Mouse (Mus musculus) erythroblast, embryonic 14.5 days (primary cell): Measurements from ENCODE around the gene Chd2. TPM values are rescaled to one million over a fixed set of nuclear protein-coding genes. Genes with fewer than 3 reads are reported as not detected.

Experiments used
- H3K27me3 ChIP-seq: 2 replicates; pipeline ENCODE4 v1.6.1; 2012; ENCODE audit warnings: inconsistent platforms; ENCODE audit not compliant: control insufficient read depth
- H3K36me3 ChIP-seq: 2 replicates; pipeline ENCODE4 v1.6.1; 2012; ENCODE audit warnings: mild to moderate bottlenecking, inconsistent platforms; ENCODE audit not compliant: control insufficient read depth
- H3K4me1 ChIP-seq: 2 replicates; pipeline ENCODE4 v1.6.1; 2012; ENCODE audit warnings: inconsistent platforms; ENCODE audit not compliant: control insufficient read depth
- H3K4me3 ChIP-seq: replicated peaks from 2 replicates; pipeline ENCODE3; 2012; ENCODE audit warnings: moderate library complexity, mild to moderate bottlenecking, inconsistent platforms
- H3K9me3 ChIP-seq: 2 replicates; pipeline ENCODE4 v1.6.1; 2012; ENCODE audit warnings: low read length, inconsistent platforms, mixed read lengths; ENCODE audit not compliant: control insufficient read depth
- GATA1 ChIP-seq: IDR thresholded peaks from 2 replicates; pipeline ENCODE4 v1.6.1; 2012; ENCODE audit warnings: low read length, inconsistent platforms, mixed read lengths
- TAL1 ChIP-seq: IDR thresholded peaks from 3 replicates; pipeline ENCODE4 v1.6.1; 2012; ENCODE audit warnings: low read length, inconsistent platforms, mixed read lengths
- polyA plus RNA-seq: library from polyadenylated mRNA; stranded (reverse); fragments of >175 nt; gene quantifications from 2 replicates; pipeline ENCODE4 v1.2.3, GENCODE M21; 2012

Chd2 gene
- polyA plus RNA-seq, 1 experiment: 7.1 TPM

- no peak for TF ChIP-seq TAL1
- no peak for TF ChIP-seq GATA1
- peaks cover 97% of the 10 kb centered on the region for H3K36me3 ChIP-seq
- H3K4me1 ChIP-seq: no peaks in the 10 kb centered on the region
- no peaks in the 10 kb centered on the region for H3K27me3 ChIP-seq
- no peak overlapping the region for H3K4me3 ChIP-seq
- H3K9me3 ChIP-seq: no peaks in the 10 kb centered on the region
Measured at GRCm38 (mm10) chr7:73479506-73479905, 62.1 kb downstream of the Chd2 start.

DNA sequence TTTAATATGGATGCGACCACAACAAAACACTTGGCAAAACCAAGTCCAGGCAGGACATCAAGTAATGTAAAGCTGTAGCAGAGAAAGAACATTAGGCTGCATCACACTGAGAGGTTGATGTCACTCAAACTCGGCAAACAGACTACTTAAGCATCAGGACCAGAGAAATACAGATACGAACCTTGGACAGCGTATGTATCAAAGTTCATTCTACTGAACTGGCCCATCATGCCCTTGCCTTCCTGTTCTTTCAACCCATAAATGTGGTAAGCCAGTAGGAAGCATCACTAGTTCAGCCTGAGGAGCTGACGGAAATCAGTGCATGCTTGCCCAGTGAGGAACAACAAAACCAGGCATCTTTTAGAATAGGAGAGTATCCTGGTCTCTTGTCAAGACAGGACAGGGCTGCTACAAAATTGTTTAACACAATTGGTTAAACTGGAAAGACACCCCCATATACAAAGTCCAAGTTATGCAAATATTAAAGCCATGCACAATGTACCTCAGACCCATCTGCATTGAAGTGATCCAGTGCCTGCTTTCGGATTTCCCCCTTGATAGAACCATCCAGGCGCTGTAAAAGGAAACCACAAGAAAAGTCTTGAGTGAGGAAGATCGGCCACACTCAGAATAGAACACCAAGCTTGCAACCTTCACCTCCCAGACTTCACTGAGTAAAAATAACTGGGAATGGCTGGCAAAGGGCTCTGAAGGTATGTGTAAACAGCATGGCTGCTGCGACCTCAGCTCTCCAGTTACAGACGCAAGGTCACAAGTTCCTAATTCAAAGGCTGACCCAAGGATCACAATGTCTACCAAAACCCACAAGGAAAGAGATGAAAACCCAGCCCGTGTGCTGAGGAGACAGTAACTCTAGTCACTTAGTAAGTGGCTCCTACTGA is 63.2 kb downstream of the Chd2 start:
- H3K9me3 ChIP-seq: no peaks in the 10 kb centered on the region
- no peaks in the 10 kb centered on the region for H3K27me3 ChIP-seq
- H3K4me1 ChIP-seq: no peaks in the 10 kb centered on the region
- H3K36me3 ChIP-seq: peaks cover 100% of the 10 kb centered on the region
- H3K4me3 ChIP-seq: no peak overlapping the region
- no peak for TF ChIP-seq GATA1
- no peak for TF ChIP-seq TAL1

DNA sequence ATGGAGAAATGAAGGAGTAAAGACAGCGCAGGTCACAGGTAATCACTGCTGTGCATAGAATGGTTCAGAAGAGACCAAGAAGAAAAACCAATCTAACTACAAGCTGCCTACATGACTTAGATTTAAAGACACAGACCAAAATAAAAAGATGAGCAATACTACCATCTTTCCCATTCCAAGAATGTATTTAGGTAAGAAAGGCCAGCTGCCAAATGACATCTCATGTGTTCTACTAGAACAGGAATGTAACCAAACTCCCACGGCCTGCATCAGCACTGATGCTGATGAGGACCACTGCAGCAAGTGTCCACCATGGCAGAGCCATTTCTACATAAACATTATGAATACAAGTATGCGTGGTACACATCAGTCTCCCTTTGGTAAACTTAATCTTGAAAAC is 73.9 kb downstream of the Chd2 start:
- TF ChIP-seq TAL1 (no peak), GATA1 (no peak)
- Histone ChIP-seq H3K9me3 (no peaks in the 10 kb centered on the region), H3K27me3 (no peaks in the 10 kb centered on the region)

DNA sequence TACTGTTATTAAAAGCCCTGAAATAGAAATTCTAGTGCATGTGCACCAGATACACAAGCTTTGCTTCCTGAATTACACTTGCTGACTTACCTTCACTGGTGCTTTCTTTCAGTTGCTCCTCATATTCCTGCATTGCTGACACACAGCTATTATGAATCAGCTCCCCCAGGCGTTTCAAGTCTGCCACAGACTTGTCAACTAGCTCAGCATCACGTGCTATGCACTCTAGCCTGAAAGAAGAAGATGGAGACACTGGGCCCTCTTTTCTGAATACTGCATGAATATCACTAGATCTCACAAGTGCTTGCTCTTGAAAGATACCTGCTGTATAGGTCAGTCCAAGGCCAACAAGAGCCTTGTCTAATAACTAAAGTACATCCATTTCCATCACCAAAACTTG is 78.1 kb downstream of the Chd2 start:
- TF ChIP-seq GATA1: no peak
- no peak for TF ChIP-seq TAL1
- H3K4me1 ChIP-seq: no peaks in the 10 kb centered on the region
- no peaks in the 10 kb centered on the region for H3K27me3 ChIP-seq
- H3K36me3 ChIP-seq: peaks cover 98% of the 10 kb centered on the region
- H3K4me3 ChIP-seq: no peak overlapping the region
- H3K9me3 ChIP-seq: peaks cover 2% of the 10 kb centered on the region; the same call in 1 of the 2 replicates

More for the DNA sequence above, 73.9 kb downstream of the Chd2 start:
- peaks cover 98% of the 10 kb centered on the region for H3K36me3 ChIP-seq
- H3K4me1 ChIP-seq: no peaks in the 10 kb centered on the region
- no peak overlapping the region for H3K4me3 ChIP-seq

DNA sequence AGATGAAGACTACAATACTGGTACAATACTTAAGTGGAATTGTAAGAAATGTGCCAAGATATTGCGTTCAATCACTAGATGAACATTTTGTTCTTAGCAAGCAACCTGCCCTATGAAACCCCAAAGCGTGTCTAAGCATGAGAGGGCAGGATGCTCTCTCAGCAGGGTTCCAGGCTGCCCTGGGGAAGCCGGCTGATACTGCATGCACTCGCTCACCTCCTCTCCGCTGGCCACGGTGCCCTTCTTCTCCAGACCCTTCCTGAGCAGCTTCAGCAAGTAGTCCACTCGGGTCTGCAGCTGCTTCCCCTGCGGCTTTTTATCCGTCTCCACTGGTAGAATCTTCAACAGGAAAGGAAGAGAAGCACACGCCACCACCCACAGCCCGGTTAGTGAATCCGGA is 87.5 kb downstream of the Chd2 start:
- H3K4me3 ChIP-seq: no peak overlapping the region
- H3K9me3 ChIP-seq: no peaks in the 10 kb centered on the region
- H3K4me1 ChIP-seq: no peaks in the 10 kb centered on the region
- H3K36me3 ChIP-seq: peaks cover 99% of the 10 kb centered on the region
- H3K27me3 ChIP-seq: no peaks in the 10 kb centered on the region
- TF ChIP-seq TAL1 (no peak), GATA1 (no peak)

DNA sequence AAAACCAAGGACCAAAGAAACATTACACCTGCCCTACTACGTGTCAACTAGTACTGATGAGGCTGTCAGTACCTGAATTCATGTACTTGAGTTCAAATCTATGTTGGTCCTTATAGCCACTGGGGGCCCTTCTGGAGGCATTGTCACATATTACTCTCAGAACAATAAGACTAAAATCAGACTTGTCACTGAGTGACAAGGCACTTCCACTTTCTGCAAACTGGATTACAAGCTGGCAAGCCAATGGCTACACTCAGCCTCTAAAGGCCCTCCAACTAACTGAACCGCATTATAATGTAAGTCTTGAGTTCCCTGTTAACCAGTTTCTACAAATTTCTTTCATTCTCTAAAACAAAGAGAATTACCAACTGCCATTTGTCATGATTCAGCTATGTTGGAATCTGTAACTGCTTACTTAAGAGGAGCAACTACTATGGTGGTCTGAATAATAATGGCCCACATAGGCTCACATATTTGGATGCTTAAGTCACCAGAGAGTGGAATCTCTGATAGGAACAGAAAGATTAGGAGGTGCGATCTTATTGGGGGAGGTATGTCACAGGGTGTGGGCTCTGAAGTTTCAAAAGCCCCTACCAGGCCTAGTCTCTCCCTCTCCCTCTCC is 89.3 kb downstream of the Chd2 start:
- Histone ChIP-seq H3K4me3 (no peak overlapping the region), H3K4me1 (no peaks in the 10 kb centered on the region), H3K27me3 (no peaks in the 10 kb centered on the region), H3K36me3 (peaks cover 99% of the 10 kb centered on the region), H3K9me3 (no peaks in the 10 kb centered on the region)
- no peak for TF ChIP-seq TAL1
- TF ChIP-seq GATA1: no peak

DNA sequence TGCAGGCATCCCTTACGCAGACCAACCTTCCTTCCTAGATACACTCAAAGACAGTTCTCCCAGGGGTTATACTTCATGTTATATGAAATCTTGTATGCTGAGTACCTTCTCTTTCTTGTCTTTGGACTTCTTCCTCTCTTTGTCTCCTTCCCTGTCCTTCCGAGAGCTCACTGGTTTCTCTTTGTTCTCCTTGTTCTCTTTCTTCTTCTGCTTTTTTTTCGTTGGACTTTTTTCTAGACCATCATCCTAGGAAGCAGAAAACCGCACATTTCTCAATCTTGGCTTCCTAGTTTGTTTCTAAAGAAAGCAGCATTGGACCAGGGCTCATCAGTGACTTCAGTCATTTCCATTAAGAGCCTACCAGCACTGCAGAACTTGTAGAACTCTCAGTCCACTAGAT is 90.0 kb downstream of the Chd2 start:
- Histone ChIP-seq H3K9me3 (no peaks in the 10 kb centered on the region), H3K36me3 (peaks cover 99% of the 10 kb centered on the region), H3K4me3 (no peak overlapping the region), H3K4me1 (no peaks in the 10 kb centered on the region), H3K27me3 (no peaks in the 10 kb centered on the region)
- no peak for TF ChIP-seq TAL1
- no peak for TF ChIP-seq GATA1

- Histone ChIP-seq H3K4me1 (no peaks in the 10 kb centered on the region), H3K27me3 (no peaks in the 10 kb centered on the region), H3K9me3 (no peaks in the 10 kb centered on the region), H3K36me3 (peaks cover 100% of the 10 kb centered on the region), H3K4me3 (no peak overlapping the region)
- no peak for TF ChIP-seq GATA1
- no peak for TF ChIP-seq TAL1
Measured at GRCm38 (mm10) chr7:73442246-73442645, 99.4 kb downstream of the Chd2 start.

DNA sequence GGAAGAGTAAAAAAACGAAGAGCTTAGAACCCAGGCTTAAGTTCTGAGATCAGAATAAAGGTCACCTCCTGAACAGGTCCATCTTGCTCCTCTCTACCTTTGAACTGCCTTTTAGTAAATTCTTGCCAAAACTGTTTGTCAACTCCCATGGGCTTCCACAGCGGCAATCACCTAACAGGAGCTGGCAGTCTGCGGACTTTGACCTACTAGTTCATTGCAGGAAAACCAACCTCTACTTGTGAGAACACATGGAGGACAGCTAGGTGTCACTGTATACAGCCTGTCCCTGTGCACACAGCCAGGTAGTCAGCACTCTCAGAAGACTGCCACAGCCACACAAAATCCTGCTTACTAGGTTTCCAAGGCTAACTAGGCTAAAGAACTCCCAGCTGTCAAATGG is 99.8 kb downstream of the Chd2 start:
- Histone ChIP-seq H3K4me1 (no peaks in the 10 kb centered on the region), H3K27me3 (no peaks in the 10 kb centered on the region), H3K36me3 (peaks cover 100% of the 10 kb centered on the region), H3K4me3 (no peak overlapping the region), H3K9me3 (no peaks in the 10 kb centered on the region)
- TF ChIP-seq TAL1 (no peak), GATA1 (no peak)
